Mouse (Mus musculus): ENCODE data around the gene Ufsp1.
A peak's percentile ranks its signal among the peaks of the same experiment; 100 is the strongest.

GRCm38 (mm10) chr5:137338256-137338655 is 43.8 kb downstream of the Ufsp1 start:
- TF ChIP-seq POLR2A (IDR thresholded peaks at IDR 0.05; ENCODE audit: insufficient read depth, low read depth, low read length), result peak; percentile 76
- no peak for TF ChIP-seq CTCF (IDR thresholded peaks at IDR 0.05)
- TF ChIP-seq EP300 (IDR thresholded peaks at IDR 0.05; ENCODE audit: insufficient read depth, low read depth, low read length), result no peak
